Mouse (Mus musculus): ENCODE results near the gene Best3. TPM values are rescaled to one million over a fixed set of nuclear protein-coding genes. Genes with fewer than 3 reads are reported as not detected.

Best3 gene
- polyA plus RNA-seq, 1 experiment from 2014 or later, result 0.13 TPM

DNA sequence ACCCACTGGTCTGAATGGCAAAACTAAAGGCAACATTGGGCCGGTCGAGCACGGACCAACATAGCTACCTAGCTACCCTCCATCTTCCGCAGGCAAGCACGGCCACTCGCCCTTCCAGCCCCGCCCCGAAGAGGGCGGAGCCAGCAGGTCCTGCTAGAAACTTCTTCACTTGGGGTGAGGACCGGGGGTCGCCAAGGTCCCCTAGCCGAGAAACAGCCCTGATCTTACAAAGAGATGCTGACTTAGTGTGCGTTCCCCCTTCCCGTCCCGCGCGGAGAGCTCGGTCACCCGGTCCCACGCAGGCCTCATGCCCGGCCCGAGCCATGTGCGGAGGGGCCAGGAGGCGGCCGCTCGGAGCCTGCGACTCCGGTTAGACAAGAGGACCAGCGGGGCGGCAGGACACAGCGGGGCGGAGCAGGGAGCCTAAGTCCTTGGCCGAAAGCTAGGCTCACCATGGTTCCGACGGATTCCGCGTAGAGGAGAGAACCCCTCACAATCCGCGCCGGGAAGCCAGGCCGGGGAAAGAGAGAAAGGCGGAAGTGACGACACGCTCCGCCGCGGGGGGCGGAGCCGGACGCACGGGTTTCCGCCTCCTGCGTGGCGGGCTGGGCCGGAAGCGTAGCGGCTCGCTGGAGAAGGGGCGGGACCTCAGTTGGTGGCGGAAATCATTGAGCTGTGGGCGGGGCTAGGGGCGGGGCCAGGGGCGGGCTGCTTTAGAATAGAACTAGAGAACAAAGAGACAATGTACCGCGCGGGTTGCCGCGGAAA, 77.3 kb downstream of the Best3 start, which contains the start of gene Cct2:
TSS of gene Cct2 (minus strand) at position 561 of the 768 bp plus-strand sequence.
- H3K4me3 ChIP-seq (ENCODE audit: low read depth, low read length), result peak within 1 kb of the TSS; percentile 95
- peaks cover 16% of the 10 kb centered on the region for H3K4me1 ChIP-seq (ENCODE audit: control insufficient read depth, insufficient read depth, low read length)
- H3K4me2 ChIP-seq (ENCODE audit: low read length), result peak within 1 kb of the TSS; percentile 88
- ATAC-seq, result peak; percentile 95
- H3K27me3 ChIP-seq (ENCODE audit: control insufficient read depth, insufficient read depth, low read depth, low read length), result no peaks in the 10 kb centered on the region
- peak within 1 kb of the TSS; percentile 83 for H3K9ac ChIP-seq (ENCODE audit: low read depth, low read length)
- H3K27ac ChIP-seq (ENCODE audit: low read length), result peak within 1 kb of the TSS; percentile 85
- no peaks in the 10 kb centered on the region for H3K9me3 ChIP-seq (replicated peaks; ENCODE audit: control insufficient read depth, low read length, poor library complexity, severe bottlenecking)
- H3K36me3 ChIP-seq (ENCODE audit: control insufficient read depth, insufficient read depth, low read length), result peaks cover 23% of the 10 kb centered on the region
- under 1% methylated on average over 64 of the region's 68 CpGs for WGBS

DNA sequence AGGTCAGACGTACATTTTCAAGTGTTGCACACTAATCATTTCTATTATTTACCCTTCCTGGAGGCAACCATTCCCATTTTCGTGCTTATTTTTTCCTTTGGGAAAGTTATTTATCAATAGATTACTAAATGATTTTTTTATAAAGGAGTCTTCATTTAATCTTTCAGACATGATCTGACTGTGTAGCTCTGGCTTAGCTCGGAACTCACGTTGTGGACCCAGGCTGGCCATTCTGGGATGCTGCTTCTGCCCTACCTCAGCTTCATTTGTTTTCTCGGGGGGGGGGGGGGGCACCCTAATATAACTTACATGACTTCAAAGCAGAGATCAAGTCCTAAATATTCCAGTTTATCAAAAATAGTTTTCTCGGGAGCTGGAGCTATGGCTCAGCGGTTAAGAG, 78.0 kb downstream of the Best3 start:
- ATAC-seq, result peak; percentile 62
- H3K9ac ChIP-seq (ENCODE audit: low read depth, low read length), result peak overlapping the region; percentile 51; the same call in 1 of the 2 replicates
- H3K27me3 ChIP-seq (ENCODE audit: control insufficient read depth, insufficient read depth, low read depth, low read length), result no peaks in the 10 kb centered on the region
- 10% methylated on average over 7 of the region's 7 CpGs for WGBS
- H3K27ac ChIP-seq (ENCODE audit: low read length), result peak overlapping the region; percentile 80
- peak overlapping the region; percentile 57 for H3K4me2 ChIP-seq (ENCODE audit: low read length)
- H3K36me3 ChIP-seq (ENCODE audit: control insufficient read depth, insufficient read depth, low read length), result peaks cover 24% of the 10 kb centered on the region
- H3K4me1 ChIP-seq (ENCODE audit: control insufficient read depth, insufficient read depth, low read length), result peaks cover 11% of the 10 kb centered on the region
- H3K4me3 ChIP-seq (ENCODE audit: low read depth, low read length), result peak overlapping the region; percentile 95
- H3K9me3 ChIP-seq (replicated peaks; ENCODE audit: control insufficient read depth, low read length, poor library complexity, severe bottlenecking), result no peaks in the 10 kb centered on the region

DNA sequence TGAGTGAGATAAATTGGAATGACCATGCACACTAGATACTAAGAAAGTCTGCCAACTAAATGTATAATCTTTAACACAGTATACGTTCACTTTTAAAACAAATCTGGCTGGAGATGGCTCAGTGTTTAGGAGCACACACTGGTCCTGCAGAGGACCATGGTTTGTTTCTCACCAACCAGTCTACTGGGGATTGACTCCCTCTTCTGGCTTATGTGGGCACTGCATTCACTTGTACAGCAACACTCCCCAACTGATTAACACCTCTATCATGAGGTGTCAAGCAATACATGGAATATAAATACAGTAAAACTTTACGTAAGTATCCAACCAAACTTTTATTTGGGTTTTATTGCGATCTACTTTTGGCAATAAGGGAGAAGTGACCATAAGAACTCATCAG, 83.0 kb downstream of the Best3 start:
- Histone ChIP-seq H3K9me3 (replicated peaks; ENCODE audit: control insufficient read depth, low read length, poor library complexity, severe bottlenecking) (no peaks in the 10 kb centered on the region), H3K9ac (ENCODE audit: low read depth, low read length) (no peak overlapping the region), H3K4me2 (ENCODE audit: low read length) (no peak overlapping the region), H3K36me3 (ENCODE audit: control insufficient read depth, insufficient read depth, low read length) (peaks cover 16% of the 10 kb centered on the region), H3K4me1 (ENCODE audit: control insufficient read depth, insufficient read depth, low read length) (no peaks in the 10 kb centered on the region), H3K27me3 (ENCODE audit: control insufficient read depth, insufficient read depth, low read depth, low read length) (no peaks in the 10 kb centered on the region), H3K27ac (ENCODE audit: low read length) (no peak overlapping the region), H3K4me3 (ENCODE audit: low read depth, low read length) (no peak overlapping the region)
- WGBS, result 98% methylated on average over 3 of the region's 3 CpGs
- ATAC-seq, result no peak

DNA sequence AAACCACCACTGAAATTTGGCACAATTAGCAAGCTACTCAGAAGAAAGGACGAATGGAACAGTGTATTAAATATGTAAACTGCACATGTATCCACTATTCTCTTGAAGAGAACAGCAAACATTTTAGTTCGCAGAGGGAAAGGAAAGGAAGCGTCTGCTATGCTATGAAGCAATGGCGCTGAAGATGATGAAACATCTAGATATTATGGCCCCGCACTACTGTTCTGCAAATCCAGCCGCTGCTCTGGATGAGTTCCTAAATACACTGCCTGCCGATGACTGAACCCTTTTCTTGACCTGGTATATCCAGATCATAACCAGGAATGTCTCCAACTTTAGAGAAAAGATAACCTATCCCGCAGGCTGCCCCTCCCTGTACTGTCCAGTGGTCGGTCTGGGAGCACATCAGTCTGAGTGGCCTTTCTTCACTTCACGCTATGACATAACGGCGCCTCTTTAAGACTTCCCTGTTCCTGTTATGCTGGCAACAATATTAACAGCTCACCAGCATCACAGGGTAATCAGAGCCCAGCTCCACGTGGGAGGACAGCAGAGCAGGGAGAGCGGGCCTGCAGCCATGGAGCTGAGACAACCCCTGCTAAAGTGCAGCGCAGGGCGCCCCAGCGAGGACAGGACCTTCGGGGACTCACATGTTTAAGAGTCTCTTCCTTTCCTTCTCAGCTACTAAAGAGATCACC, 86.2 kb downstream of the Best3 start:
- no peaks in the 10 kb centered on the region for H3K9me3 ChIP-seq (replicated peaks; ENCODE audit: control insufficient read depth, low read length, poor library complexity, severe bottlenecking)
- no peak overlapping the region for H3K4me3 ChIP-seq (ENCODE audit: low read depth, low read length)
- peaks cover 27% of the 10 kb centered on the region for H3K36me3 ChIP-seq (ENCODE audit: control insufficient read depth, insufficient read depth, low read length)
- ATAC-seq, result no peak
- H3K27ac ChIP-seq (ENCODE audit: low read length), result no peak overlapping the region
- no peak overlapping the region for H3K4me2 ChIP-seq (ENCODE audit: low read length)
- H3K9ac ChIP-seq (ENCODE audit: low read depth, low read length), result no peak overlapping the region
- 92% methylated on average over 18 of the region's 18 CpGs for WGBS
- no peaks in the 10 kb centered on the region for H3K27me3 ChIP-seq (ENCODE audit: control insufficient read depth, insufficient read depth, low read depth, low read length)
- H3K4me1 ChIP-seq (ENCODE audit: control insufficient read depth, insufficient read depth, low read length), result no peaks in the 10 kb centered on the region

DNA sequence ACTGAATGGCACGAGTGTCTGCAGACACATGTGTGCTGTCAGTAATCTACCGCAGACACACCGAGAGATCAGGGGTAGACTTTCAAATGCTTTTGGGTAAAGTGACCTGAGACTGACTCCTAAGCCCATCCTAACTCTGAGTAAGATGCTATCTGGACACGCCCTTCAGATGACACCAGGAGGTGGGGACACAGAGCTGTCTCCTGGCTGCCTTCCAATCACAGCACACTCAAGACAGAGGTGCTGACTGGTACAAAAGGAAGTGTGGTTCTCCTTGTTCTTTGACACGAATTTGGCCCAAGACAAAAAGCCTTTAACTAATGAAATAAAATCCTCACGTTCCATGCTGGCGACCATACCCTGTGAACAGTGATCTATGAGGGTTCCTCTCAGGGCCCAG, 87.1 kb downstream of the Best3 start:
- Histone ChIP-seq H3K27ac (ENCODE audit: low read length) (no peak overlapping the region), H3K36me3 (ENCODE audit: control insufficient read depth, insufficient read depth, low read length) (peaks cover 30% of the 10 kb centered on the region), H3K9ac (ENCODE audit: low read depth, low read length) (no peak overlapping the region), H3K9me3 (replicated peaks; ENCODE audit: control insufficient read depth, low read length, poor library complexity, severe bottlenecking) (no peaks in the 10 kb centered on the region), H3K4me1 (ENCODE audit: control insufficient read depth, insufficient read depth, low read length) (no peaks in the 10 kb centered on the region), H3K4me2 (ENCODE audit: low read length) (no peak overlapping the region), H3K4me3 (ENCODE audit: low read depth, low read length) (no peak overlapping the region), H3K27me3 (ENCODE audit: control insufficient read depth, insufficient read depth, low read depth, low read length) (no peaks in the 10 kb centered on the region)
- ATAC-seq, result no peak
- 92% methylated on average over 7 of the region's 7 CpGs for WGBS

Other genes starting within 250 kb of the Best3 start
- gene Myrfl, start 89.4 kb upstream of the Best3 start, polyA plus RNA-seq (2015; fragmentation: Nextera tagmentation; extraction: Ambion mirVana), result 0.08 and 0.15 TPM in 2 replicates
- 40.4 and 45.1 TPM in 2 replicates for gene Rab3ip, start 35.5 kb upstream of the Best3 start, polyA plus RNA-seq (2015; fragmentation: Nextera tagmentation; extraction: Ambion mirVana)
- not detected in 2 replicates for gene Gm10271, start 13.7 kb upstream of the Best3 start, polyA plus RNA-seq (2015; fragmentation: Nextera tagmentation; extraction: Ambion mirVana)
- gene Lrrc10, start 59.0 kb downstream of the Best3 start, polyA plus RNA-seq (2015; fragmentation: Nextera tagmentation; extraction: Ambion mirVana), result not detected in 2 replicates
- 232 and 235 TPM in 2 replicates for gene Cct2, start 77.5 kb downstream of the Best3 start, polyA plus RNA-seq (2015; fragmentation: Nextera tagmentation; extraction: Ambion mirVana)
- 19.7 and 20.2 TPM in 2 replicates for gene Frs2, start 162.2 kb downstream of the Best3 start, polyA plus RNA-seq (2015; fragmentation: Nextera tagmentation; extraction: Ambion mirVana)
- 104 and 113 TPM in 2 replicates for gene Yeats4, start 238.2 kb downstream of the Best3 start, polyA plus RNA-seq (2015; fragmentation: Nextera tagmentation; extraction: Ambion mirVana)

Measured in midbrain, embryonic 16.5 days (tissue).